Mouse (Mus musculus): ENCODE data around the gene Cog8.

DNA sequence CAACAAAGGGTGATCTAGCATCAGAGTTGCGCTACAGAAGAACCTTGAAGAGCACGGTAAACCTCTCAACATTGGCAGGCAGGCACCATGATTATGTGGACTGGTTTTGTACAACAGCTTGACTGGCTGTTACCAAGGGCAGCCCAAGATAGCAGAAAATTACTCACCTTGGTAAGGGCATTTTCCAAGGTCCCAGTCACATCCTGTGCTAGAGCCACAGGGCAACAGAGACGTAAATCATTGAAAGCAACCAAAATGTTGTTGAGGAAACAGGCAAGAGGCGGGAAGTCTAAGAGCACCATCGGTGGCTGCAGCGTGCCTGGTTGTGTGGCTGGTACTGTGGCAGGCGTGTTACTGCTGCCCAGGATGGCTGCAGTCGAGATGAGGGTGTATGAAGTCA lies 4.4 kb downstream of the Cog8 start:
- TF ChIP-seq GATA1 (IDR thresholded peaks at IDR 0.05; ENCODE audit: borderline replicate concordance, low read length) (no peak), FLI1 (IDR thresholded peaks at IDR 0.05; ENCODE audit: low read length) (no peak)
